8 mouse cellular contexts compared by ENCODE assay signal in genomic region chr6:48047114-48047449, GRCm38 (mm10). TPM values are rescaled to one million over a fixed set of nuclear protein-coding genes. Genes with fewer than 3 reads are reported as not detected.
DNase-seq lines count a peak whose midpoint lies in the region; ATAC-seq and TF ChIP-seq lines count a peak whose summit lies in the region.

No protein-coding gene starts in this region.

- 3% methylated on average over 12 of the region's 12 CpGs for WGBS in cerebellum, adult 2 months
- 8% methylated on average over 11 of the region's 12 CpGs for WGBS in limb, embryonic 14.5 days
- WGBS in stomach, embryonic 16.5 days: 5% methylated on average over 12 of the region's 12 CpGs

- H3K9ac ChIP-seq in limb, embryonic 14.5 days (ENCODE audit: low read depth, low read length, severe bottlenecking): peak overlapping the region; percentile 90
- H3K9ac ChIP-seq in stomach, embryonic 16.5 days (ENCODE audit: low read length): peak overlapping the region; percentile 85

- no peak for TF ChIP-seq CTCF in cerebellum, adult 2 months (IDR thresholded peaks at IDR 0.05; ENCODE audit: borderline replicate concordance, insufficient read depth, low read depth, low read length)

- H3K4me1 ChIP-seq in cerebellum, adult 2 months (ENCODE audit: control insufficient read depth, insufficient read depth, low read length): no peaks in the 10 kb centered on the region; the same call in 1 of the 2 replicates
- H3K4me1 ChIP-seq in limb, embryonic 14.5 days (ENCODE audit: control insufficient read depth, insufficient read depth, low read length): peaks cover 10% of the 10 kb centered on the region; the same call in 1 of the 2 replicates
- H3K4me1 ChIP-seq in stomach, embryonic 16.5 days (ENCODE audit: control insufficient read depth, insufficient read depth, low read length): peaks cover 5% of the 10 kb centered on the region; the same call in 1 of the 2 replicates

- TF ChIP-seq POLR2A in cerebellum, adult 2 months (IDR thresholded peaks at IDR 0.05; ENCODE audit: borderline replicate concordance, insufficient read depth, low read length): no peak
- no peak for TF ChIP-seq POLR2A in limb, embryonic 14.5 days (IDR thresholded peaks at IDR 0.05; ENCODE audit: borderline replicate concordance, extremely low read depth, insufficient read depth, insufficient read length)

- no peak for DNase-seq in cerebellum, adult 2 months
- no peak for DNase-seq in cerebellum, postnatal 14 days
- peak; percentile 2 for DNase-seq in thymus, postnatal 0 days (ENCODE audit: low spot score)
- no peak for DNase-seq in thymus, postnatal 10 days (ENCODE audit: low spot score in 2 of 2)
- DNase-seq in limb, embryonic 14.5 days (ENCODE audit: low spot score): no peak
- no peak for DNase-seq in retina, postnatal 1 day
- no peak for DNase-seq in gastrocnemius, postnatal 4 days (ENCODE audit: low spot score in 2 of 2)

- H3K27me3 ChIP-seq in cerebellum, adult 2 months (ENCODE audit: control insufficient read depth, insufficient read depth, low read length): no peaks in the 10 kb centered on the region
- no peaks in the 10 kb centered on the region for H3K27me3 ChIP-seq in limb, embryonic 14.5 days (ENCODE audit: control insufficient read depth, insufficient read depth, low read length)
- no peaks in the 10 kb centered on the region for H3K27me3 ChIP-seq in stomach, embryonic 16.5 days (ENCODE audit: control insufficient read depth, insufficient read depth, low read length)

- no peaks in the 10 kb centered on the region for H3K9me3 ChIP-seq in limb, embryonic 14.5 days (ENCODE audit: control insufficient read depth, low read length)
- H3K9me3 ChIP-seq in stomach, embryonic 16.5 days (replicated peaks; ENCODE audit: control insufficient read depth, low read length): no peaks in the 10 kb centered on the region

- H3K4me3 ChIP-seq in cerebellum, adult 2 months (replicated peaks; ENCODE audit: insufficient read depth, low read depth, low read length): peak overlapping the region; percentile 83
- H3K4me3 ChIP-seq in limb, embryonic 14.5 days (replicated peaks; ENCODE audit: low read length): peak overlapping the region; percentile 74
- peak overlapping the region; percentile 84 for H3K4me3 ChIP-seq in stomach, embryonic 16.5 days (replicated peaks; ENCODE audit: low read length)

- no peak overlapping the region for H3K27ac ChIP-seq in cerebellum, adult 2 months (ENCODE audit: insufficient read depth, low read length)
- no peak overlapping the region for H3K27ac ChIP-seq in limb, embryonic 14.5 days (replicated peaks; ENCODE audit: low read depth, low read length)
- H3K27ac ChIP-seq in stomach, embryonic 16.5 days (ENCODE audit: low read length): no peak overlapping the region

- H3K36me3 ChIP-seq in limb, embryonic 14.5 days (ENCODE audit: control insufficient read depth, insufficient read depth, low read length): peaks cover 24% of the 10 kb centered on the region
- 0 out of 2 replicates have a peak, but pooled peaks cover 8% of the 10 kb centered on the region for H3K36me3 ChIP-seq in stomach, embryonic 16.5 days (ENCODE audit: control insufficient read depth, insufficient read depth, low read length)

- ATAC-seq in limb, embryonic 14.5 days (ENCODE audit: low FRiP score, low read depth): no peak
- ATAC-seq in stomach, embryonic 16.5 days (ENCODE audit: insufficient read depth, low FRiP score): no peak

- peak overlapping the region; percentile 88 for H3K4me2 ChIP-seq in limb, embryonic 14.5 days (replicated peaks; ENCODE audit: low read depth, low read length, severe bottlenecking)
- peak overlapping the region; percentile 90 for H3K4me2 ChIP-seq in stomach, embryonic 16.5 days (ENCODE audit: low read depth, low read length)

RNA-seq across cellular contexts. Expression of gene Zfp777, which starts 1.6 kb away (rescaled TPM):
- 27.6 and 35.2 TPM in 2 replicates for polyA plus RNA-seq in cerebellum, adult 2 months (2012; rRNA removed)
- polyA plus RNA-seq in thymus, postnatal 0 days (2015; fragmentation: Nextera tagmentation; extraction: Ambion mirVana): 6.1 and 7.5 TPM in 2 replicates
- 24.8 and 27.6 TPM in 2 replicates for polyA plus RNA-seq in limb, embryonic 14.5 days (2012; rRNA removed)
- polyA plus RNA-seq in limb, embryonic 14.5 days (2014; fragmentation: Nextera tagmentation; extraction: Ambion mirVana): 9.3 and 10.9 TPM in 2 replicates
- 4.4 and 4.5 TPM in 2 replicates for polyA plus RNA-seq in stomach, embryonic 16.5 days (2015; fragmentation: Nextera tagmentation; extraction: Ambion mirVana)
- total RNA-seq in gastrocnemius, postnatal 4 days (2021): 10 to 100 TPM; 25.8 to 26.4 TPM

RNA-seq across cellular contexts. Expression of gene Zfp746, which starts 39.3 kb away (rescaled TPM):
- 32.2 and 33.3 TPM in 2 replicates for polyA plus RNA-seq in cerebellum, adult 2 months (2012; rRNA removed)
- 17.3 and 21.3 TPM in 2 replicates for polyA plus RNA-seq in thymus, postnatal 0 days (2015; fragmentation: Nextera tagmentation; extraction: Ambion mirVana)
- polyA plus RNA-seq in limb, embryonic 14.5 days (2012; rRNA removed): 34.8 and 42.9 TPM in 2 replicates
- polyA plus RNA-seq in limb, embryonic 14.5 days (2014; fragmentation: Nextera tagmentation; extraction: Ambion mirVana): 26.1 and 27.5 TPM in 2 replicates
- polyA plus RNA-seq in stomach, embryonic 16.5 days (2015; fragmentation: Nextera tagmentation; extraction: Ambion mirVana): 5.8 and 6.0 TPM in 2 replicates
- 10 to 100 TPM; 19.1 to 22.8 TPM for total RNA-seq in gastrocnemius, postnatal 4 days (2021)
